ENCODE assay signal across 28 mouse cellular contexts in the genomic region with DNA sequence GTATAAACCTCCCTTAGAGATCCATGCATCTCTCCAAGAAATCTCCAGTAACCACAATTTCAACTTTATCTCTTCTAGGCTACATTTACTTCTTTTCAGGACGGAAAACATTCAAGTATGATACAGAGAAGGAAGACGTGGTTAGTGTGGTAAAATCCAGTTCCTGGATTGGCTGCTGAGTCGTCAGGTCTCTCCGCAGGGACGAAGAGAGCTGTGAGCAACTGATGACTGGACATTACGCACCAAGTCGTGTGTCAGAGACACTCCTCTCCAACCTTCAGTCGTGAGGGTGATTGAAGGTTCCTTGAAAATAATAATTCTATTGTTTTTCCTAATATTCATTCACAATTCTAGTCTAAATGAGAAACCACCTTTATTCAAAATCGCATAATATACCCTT. TPM values are rescaled to one million over a fixed set of nuclear protein-coding genes. Genes with fewer than 3 reads are reported as not detected.
A peak's percentile ranks its signal among the peaks of the same experiment; 100 is the strongest.
DNase-seq lines count a peak whose midpoint lies in the region; ATAC-seq lines count a peak whose summit lies in the region.
"Had no signal": no experiment of that assay in that cellular context is flagged by ENCODE, and none has a peak within 500 bp of the region (broad histone marks: within the 10 kb centered on the region; RNA-seq: fewer than 3 reads in every experiment).

No protein-coding gene starts in this region.

- peak; percentile 44 for DNase-seq in 416B (ENCODE audit: low read depth)
- DNase-seq in layer of hippocampus, adult 18-20 months (ENCODE audit: low spot score in 2 of 2) = no peak
- DNase-seq in retina, postnatal 1 day = no peak
- DNase-seq: adrenal gland, adult 2 months; adrenal gland, postnatal 10 days; adrenal gland, postnatal 25 days; cerebellum, adult 11 months; cerebellum, adult 18-20 months; cerebellum, adult 8-10 months; cerebellum, adult 9-11 months; cerebellum, postnatal 14 days; embryo, embryonic 11 days had no signal

- H3K9me3 ChIP-seq in megakaryocyte, embryonic 14.5 days = peaks cover 2% of the 10 kb centered on the region; the same call in 1 of the 2 replicates
- H3K9me3 ChIP-seq: embryonic facial prominence, embryonic 13.5 days; embryonic facial prominence, embryonic 15.5 days; forebrain, embryonic 10.5 days; forebrain, embryonic 12.5 days had no signal

- peak overlapping the region; percentile 31 for H3K4me3 ChIP-seq in megakaryocyte, embryonic 14.5 days (replicated peaks)
- H3K4me3 ChIP-seq: embryonic facial prominence, embryonic 13.5 days; embryonic facial prominence, embryonic 15.5 days; erythroblast, embryonic 14.5 days; forebrain, embryonic 10.5 days; forebrain, embryonic 12.5 days had no signal

- H3K36me3 ChIP-seq in megakaryocyte, embryonic 14.5 days (replicated peaks; ENCODE audit: low read length) = no peaks in the 10 kb centered on the region
- H3K36me3 ChIP-seq: embryonic facial prominence, embryonic 13.5 days; embryonic facial prominence, embryonic 15.5 days; forebrain, embryonic 10.5 days; forebrain, embryonic 12.5 days had no signal

- H3K27me3 ChIP-seq in megakaryocyte, embryonic 14.5 days (replicated peaks) = peaks cover 4% of the 10 kb centered on the region
- H3K27me3 ChIP-seq: embryonic facial prominence, embryonic 13.5 days; embryonic facial prominence, embryonic 15.5 days; forebrain, embryonic 12.5 days had no signal

- no peak for ATAC-seq in megakaryocyte, adult 5-6 weeks (ENCODE audit: poor library complexity, severe bottlenecking)
- peak; percentile 52; the same call in 1 of the 2 replicates for ATAC-seq in granulocyte monocyte progenitor cell, adult 5-6 weeks (replicated peaks; ENCODE audit: poor library complexity, severe bottlenecking)
- ATAC-seq: forebrain, embryonic 14.5 days; forebrain, embryonic 16.5 days had no signal

- peaks cover 23% of the 10 kb centered on the region for H3K4me1 ChIP-seq in megakaryocyte, embryonic 14.5 days
- H3K4me1 ChIP-seq: embryonic facial prominence, embryonic 13.5 days; embryonic facial prominence, embryonic 15.5 days; forebrain, embryonic 10.5 days; forebrain, embryonic 12.5 days had no signal

RNA-seq across cellular contexts. Expression of a gene that starts 18.9 kb away (rescaled TPM):
- polyA plus RNA-seq in megakaryocyte, embryonic 14.5 days (2012; ENCODE audit: insufficient read depth, low replicate concordance) = not detected in 2 replicates
- total RNA-seq in megakaryocyte, adult 5-6 weeks (2015) = not detected in 2 replicates
- total RNA-seq in megakaryocyte, adult 5-6 weeks (2017) = not detected in 2 replicates
- not detected in 2 replicates for total RNA-seq in granulocyte monocyte progenitor cell, adult 5-6 weeks (2014; fragmentation: Nextera tagmentation)
- total RNA-seq in granulocyte monocyte progenitor cell, adult 5-6 weeks (2017) = not detected in 2 replicates
- total RNA-seq in layer of hippocampus, adult 18-20 months (2021) = not detected
- total RNA-seq: adrenal gland, adult 2 months; adrenal gland, postnatal 10 days; adrenal gland, postnatal 25 days; adrenal gland, postnatal 4 days; ES-E14; MEL had no signal
- polyA plus RNA-seq: adrenal gland, adult 2 months; brain, embryonic 14.5 days; C2C12; embryonic facial prominence, embryonic 11.5 days; embryonic facial prominence, embryonic 13.5 days; embryonic facial prominence, embryonic 15.5 days; erythroblast, embryonic 14.5 days; forebrain, embryonic 10.5 days; forebrain, embryonic 12.5 days; forebrain, embryonic 14.5 days; forebrain, embryonic 16.5 days had no signal

RNA-seq across cellular contexts. Expression of a gene that starts 45.0 kb away (rescaled TPM):
- not detected in 2 replicates for polyA plus RNA-seq in megakaryocyte, embryonic 14.5 days (2012; ENCODE audit: insufficient read depth, low replicate concordance)
- total RNA-seq in megakaryocyte, adult 5-6 weeks (2015) = not detected in 2 replicates
- not detected in 2 replicates for total RNA-seq in megakaryocyte, adult 5-6 weeks (2017)
- not detected in 2 replicates for total RNA-seq in granulocyte monocyte progenitor cell, adult 5-6 weeks (2014; fragmentation: Nextera tagmentation)
- total RNA-seq in granulocyte monocyte progenitor cell, adult 5-6 weeks (2017) = not detected in 2 replicates
- total RNA-seq in layer of hippocampus, adult 18-20 months (2021) = not detected
- total RNA-seq: adrenal gland, adult 2 months; adrenal gland, postnatal 10 days; adrenal gland, postnatal 25 days; adrenal gland, postnatal 4 days; MEL had no signal
- polyA plus RNA-seq: adrenal gland, adult 2 months; brain, embryonic 14.5 days; C2C12; embryonic facial prominence, embryonic 11.5 days; embryonic facial prominence, embryonic 13.5 days; embryonic facial prominence, embryonic 15.5 days; erythroblast, embryonic 14.5 days; forebrain, embryonic 10.5 days; forebrain, embryonic 12.5 days; forebrain, embryonic 14.5 days; forebrain, embryonic 16.5 days had no signal
